Mouse (Mus musculus): Measurements from ENCODE around the gene Gnrhr.

Gnrhr gene

DNA sequence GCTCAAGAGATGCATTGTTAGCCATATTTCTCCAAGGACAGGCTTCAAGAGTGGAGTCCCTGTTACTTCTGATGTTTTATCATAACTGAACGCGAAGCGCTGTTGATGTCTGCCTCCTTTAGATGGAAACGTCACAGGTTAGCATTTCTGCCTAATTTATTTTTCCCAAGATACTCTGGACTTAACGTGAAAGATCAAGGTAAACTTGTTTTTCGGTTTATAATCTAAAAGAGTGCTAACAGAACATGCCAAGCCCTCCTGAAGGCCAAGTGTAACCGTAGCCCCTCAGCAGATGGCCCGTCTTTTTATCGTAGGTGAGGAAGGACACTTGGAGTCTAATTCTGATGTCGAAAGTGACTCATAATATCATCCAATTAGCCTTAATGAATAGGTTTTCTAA is at the start of gene Gnrhr:
Gene Gnrhr, minus strand, starts transcription at position 101 of the 400 bp plus-strand sequence.
- CTCF ChIA-PET = no interaction called here

- CTCF ChIA-PET = no interaction called here
Measured at GRCm38 (mm10) chr5:86246559-86246958, 48.9 kb upstream of the Gnrhr start.

GRCm38 (mm10) chr5:86244880-86245279 is 47.2 kb upstream of the Gnrhr start:
- CTCF ChIA-PET = no interaction called here

GRCm38 (mm10) chr5:86244275-86244674 is 46.6 kb upstream of the Gnrhr start:
- CTCF ChIA-PET = no interaction called here

GRCm38 (mm10) chr5:86227156-86227853 is 29.6 kb upstream of the Gnrhr start:
- CTCF ChIA-PET = no interaction called here

DNA sequence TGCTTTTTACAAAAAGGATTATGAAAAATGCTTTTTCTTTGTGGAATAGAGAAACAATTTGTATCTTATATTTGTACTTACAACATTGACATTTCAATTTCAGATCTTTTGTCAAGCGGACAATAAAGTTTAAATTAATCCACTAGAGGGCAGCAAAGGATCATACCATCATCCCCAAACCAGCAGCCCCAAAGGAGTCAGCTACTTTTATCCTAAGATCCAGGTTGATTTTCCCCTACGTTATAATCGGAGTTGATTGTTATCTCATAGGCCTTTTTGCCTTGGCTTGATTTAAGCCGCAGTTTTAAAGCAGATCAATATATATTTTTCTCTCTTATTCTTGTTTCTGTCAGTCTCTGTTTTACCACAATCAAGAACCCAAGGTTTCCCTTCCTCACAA is 6.3 kb downstream of the Gnrhr start:
- CTCF ChIA-PET = no interaction called here

- CTCF ChIA-PET = no interaction called here
Measured at GRCm38 (mm10) chr5:86190770-86191169, 6.9 kb downstream of the Gnrhr start.

GRCm38 (mm10) chr5:86190290-86190689 is 7.4 kb downstream of the Gnrhr start:
- CTCF ChIA-PET = no interaction called here

- CTCF ChIA-PET = no interaction called here
Measured at GRCm38 (mm10) chr5:86187441-86187840, 10.3 kb downstream of the Gnrhr start.

DNA sequence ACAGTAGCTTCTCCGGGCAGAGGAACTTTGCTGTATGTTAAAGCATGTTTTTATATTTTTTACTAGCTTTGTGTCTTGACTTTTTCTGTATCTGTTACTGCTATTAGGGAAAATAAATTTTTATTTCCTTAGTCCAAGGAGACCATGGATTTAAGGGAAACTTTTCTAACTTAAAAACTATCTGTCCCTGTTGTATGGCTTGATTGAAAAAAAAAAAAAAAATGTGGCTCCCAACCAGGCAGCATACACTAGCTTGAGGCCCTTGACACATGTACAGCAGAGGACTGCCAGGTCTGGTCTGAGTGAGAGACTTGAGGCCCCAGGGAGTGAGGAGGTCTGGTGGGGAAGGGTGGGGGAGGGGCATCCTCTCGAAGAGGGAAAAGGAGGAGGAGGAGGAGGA is 23.9 kb downstream of the Gnrhr start:
- CTCF ChIA-PET = no interaction called here

GRCm38 (mm10) chr5:86172449-86173161 is 25.1 kb downstream of the Gnrhr start, which contains the start of gene Uba6:
TSS of gene Uba6 (minus strand) at chr5:86172803.
- CTCF ChIA-PET = no interaction called here

- CTCF ChIA-PET = no interaction called here
Measured at GRCm38 (mm10) chr5:86172088-86172448, 25.6 kb downstream of the Gnrhr start.
